Mouse (Mus musculus) kidney, adult 2 months (tissue): Measurements from ENCODE around the gene Gm13030.

Source experiments
- CTCF ChIP-seq: fragments of 200-500 bp; conservative IDR thresholded peaks from 2 replicates; pipeline ENCODE4 v1.5.1; 2011; ENCODE audit warnings: low read depth, mild to moderate bottlenecking, control low read depth, low read length, moderate library complexity, mixed read lengths; ENCODE audit not compliant: insufficient read depth, insufficient read length
- POLR2A ChIP-seq: fragments of 200-500 bp; IDR thresholded peaks from one replicate; pipeline ENCODE4 v1.6.1; 2011; ENCODE audit warnings: low read depth, low read length, control low read depth

DNA sequence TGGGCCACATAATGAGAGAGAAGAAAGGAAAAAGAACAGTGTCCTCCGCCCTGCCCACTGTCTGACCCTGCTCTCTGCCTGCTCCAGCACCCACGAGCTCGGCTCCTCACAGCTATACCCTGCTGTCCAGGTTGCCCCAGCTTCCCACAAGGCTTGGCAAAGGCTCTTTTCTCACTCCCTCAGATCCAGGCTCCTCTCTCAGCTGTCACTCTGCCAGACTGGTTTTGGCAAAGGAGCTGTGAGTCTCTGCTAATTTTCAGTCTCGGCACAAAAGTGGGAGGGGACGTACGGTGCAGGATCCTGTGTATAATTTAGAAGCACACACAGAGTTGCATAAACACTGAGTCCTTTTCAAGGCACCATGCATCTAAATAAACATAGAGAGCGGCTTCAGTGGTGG lies 32.4 kb downstream of the Gm13030 start:
- TF ChIP-seq CTCF (no peak), POLR2A (no peak)
